Mouse (Mus musculus): ENCODE results near the gene Sergef.
"Not testable (repeated sequence)": the region's sequence is repeated elsewhere in the genome, so short reads cannot be mapped to it uniquely, and the experiment has no call there.

DNA sequence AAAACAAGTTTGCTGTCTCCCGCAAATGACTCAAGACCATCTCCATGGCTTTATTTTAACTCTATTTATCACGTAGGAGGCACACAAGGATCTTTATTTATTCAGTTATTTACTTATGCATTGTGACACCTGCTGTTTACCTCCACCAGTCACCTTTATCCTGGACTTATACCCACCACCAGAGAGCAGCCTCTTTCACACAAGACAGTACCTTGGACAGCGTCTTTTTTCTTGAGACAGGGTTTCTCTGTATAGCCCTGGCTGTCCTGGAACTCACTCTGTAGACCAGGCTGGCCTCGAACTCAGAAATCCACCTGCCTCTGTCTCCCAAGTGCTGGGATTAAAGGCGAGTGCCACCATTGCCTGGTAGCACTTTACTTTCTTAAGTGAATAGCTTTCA is 10.6 kb upstream of the Sergef start:
- TF ChIP-seq CTCF (IDR thresholded peaks at IDR 0.05); POLR2A (IDR thresholded peaks at IDR 0.05; ENCODE audit: insufficient read depth, low read depth, low read length); EP300 (IDR thresholded peaks at IDR 0.05; ENCODE audit: insufficient read depth, low read depth, low read length): not testable (repeated sequence)
